Mouse (Mus musculus) hindbrain, embryonic 14.5 days (tissue): ENCODE measurements around the gene Luc7l2. TPM values are rescaled to one million over a fixed set of nuclear protein-coding genes. Genes with fewer than 3 reads are reported as not detected.

Source experiments
- ATAC-seq: fragments of 200-750 bp; cut with Nextera tagmentation; 2 replicates; pipeline ENCODE4 v1.8.0; 2017; ENCODE audit warnings: moderate number of reproducible peaks, mild to moderate bottlenecking, moderate TSS enrichment, moderate library complexity; ENCODE audit not compliant: low FRiP score
- DNase-seq: peaks from one replicate; pipeline ENCODE4 v3.0.0-alpha.2; 2015; ENCODE audit warnings: low spot score
- H3K27ac ChIP-seq: fragments of 300-500 bp; sonication (generic); 2 replicates; pipeline ENCODE4 v1.5.1; 2014; ENCODE audit warnings: mild to moderate bottlenecking, moderate library complexity
- H3K27me3 ChIP-seq: fragments of 300-500 bp; sonication (generic); 2 replicates; pipeline ENCODE4 v1.6.1; 2014; ENCODE audit warnings: mild to moderate bottlenecking, low read length, mixed read lengths; ENCODE audit not compliant: control insufficient read depth, insufficient read depth
- H3K36me3 ChIP-seq: fragments of 300-500 bp; sonication (generic); replicated peaks from 2 replicates; pipeline ENCODE4 v1.6.1; 2014; ENCODE audit not compliant: control insufficient read depth, insufficient read depth
- H3K4me1 ChIP-seq: fragments of 300-500 bp; sonication (generic); replicated peaks from 2 replicates; pipeline ENCODE4 v1.6.1; 2014; ENCODE audit warnings: antibody characterized with exemption, low read length, mixed read lengths; ENCODE audit not compliant: control insufficient read depth, insufficient read depth
- H3K4me2 ChIP-seq: fragments of 300-500 bp; sonication (generic); replicated peaks from 2 replicates; pipeline ENCODE4 v1.6.1; 2014; ENCODE audit warnings: mild to moderate bottlenecking, moderate library complexity
- H3K4me3 ChIP-seq: fragments of 300-500 bp; sonication (generic); replicated peaks from 2 replicates; pipeline ENCODE4 v1.5.1; 2014; ENCODE audit warnings: mild to moderate bottlenecking, low read length
- H3K9ac ChIP-seq: fragments of 300-500 bp; sonication (generic); 2 replicates; pipeline ENCODE4 v1.6.1; 2014
- H3K9me3 ChIP-seq: fragments of 300-500 bp; sonication (generic); 2 replicates; pipeline ENCODE4 v1.6.1; 2016; ENCODE audit warnings: low read length; ENCODE audit not compliant: control insufficient read depth
- WGBS: fragments of 180-500 bp; shearing (Covaris S2); extraction: QIAGEN DNeasy Blood & Tissue Kit; methylation state at CpG from one replicate; pipeline ENCODE4 v1.1.7; 2014; 5-methylcytosine and 5-hydroxymethylcytosine counted together
- polyA plus RNA-seq: library from polyadenylated mRNA; unstranded; fragments of >200 nt; fragmentation: Nextera tagmentation; extraction: Ambion mirVana; gene quantifications from 2 replicates; pipeline ENCODE4 v1.2.1, GENCODE M21; 2014

Gene Luc7l2
- polyA plus RNA-seq, 1 experiment from 2014 or later, result 49.3 TPM

DNA sequence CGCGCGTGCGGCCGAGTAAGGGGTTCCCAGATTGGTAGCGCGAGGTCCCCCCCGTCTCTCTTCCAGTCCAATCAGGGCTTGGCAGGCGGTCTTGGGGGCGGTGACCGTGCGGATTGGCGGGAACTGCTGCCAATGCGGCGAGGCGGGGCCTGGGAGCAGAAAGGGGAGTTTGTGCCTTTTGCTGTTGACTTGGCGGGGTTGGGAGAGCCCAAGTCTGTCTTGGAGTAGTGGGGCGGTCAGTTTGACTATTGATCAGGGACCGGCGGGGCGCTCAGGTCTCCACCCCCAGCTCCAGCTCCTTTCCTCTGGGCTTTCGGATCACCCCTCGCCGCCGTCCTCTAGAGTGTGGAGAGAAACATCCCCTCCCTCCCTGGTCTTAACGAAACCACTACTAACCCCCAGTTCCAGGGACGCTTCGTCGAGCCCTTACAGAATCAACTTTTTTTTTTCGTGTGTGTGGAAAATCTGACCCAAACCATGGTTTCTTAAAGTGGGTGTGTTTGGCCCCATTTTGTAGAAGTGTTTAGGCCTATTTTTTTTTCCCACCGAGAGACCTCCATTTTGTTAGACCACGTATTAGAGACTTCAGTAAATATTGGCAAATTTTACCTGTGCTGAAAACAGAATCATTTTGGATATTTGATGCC is 978 bp downstream of the Luc7l2 start:
- peak overlapping the region; percentile 80 for H3K9ac ChIP-seq
- peak overlapping the region; percentile 99 for H3K27ac ChIP-seq
- H3K4me1 ChIP-seq, result peaks cover 18% of the 10 kb centered on the region
- ATAC-seq (peak; percentile 95), DNase-seq (peak; percentile 96)
- H3K36me3 ChIP-seq, result no peaks in the 10 kb centered on the region
- under 1% methylated on average over 29 of the region's 32 CpGs for WGBS
- H3K4me3 ChIP-seq, result peak overlapping the region; percentile 78
- no peaks in the 10 kb centered on the region for H3K9me3 ChIP-seq
- H3K27me3 ChIP-seq, result no peaks in the 10 kb centered on the region
- H3K4me2 ChIP-seq, result peak overlapping the region; percentile 65

DNA sequence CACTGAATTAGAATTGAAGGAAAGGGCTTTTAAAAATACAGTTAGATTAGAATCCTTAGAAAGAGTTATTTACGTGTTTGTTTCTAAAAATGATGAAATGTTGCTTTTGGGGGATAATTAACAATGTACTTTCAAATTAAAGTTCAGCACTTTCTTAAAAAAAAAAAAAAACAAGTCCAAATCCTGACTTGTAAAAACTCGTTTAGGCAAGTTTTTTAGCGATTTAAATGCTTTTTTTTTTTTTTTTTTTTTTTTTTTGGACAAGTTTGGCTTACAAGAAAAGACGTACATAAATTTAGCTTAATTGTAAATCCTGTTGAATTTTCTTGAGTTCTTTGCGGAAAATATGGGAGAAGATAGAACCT is 1.5 kb downstream of the Luc7l2 start:
- peaks cover 18% of the 10 kb centered on the region for H3K4me1 ChIP-seq
- H3K27me3 ChIP-seq, result no peaks in the 10 kb centered on the region
- H3K27ac ChIP-seq, result no peak overlapping the region
- no peak for DNase-seq
- H3K9me3 ChIP-seq, result no peaks in the 10 kb centered on the region
- H3K4me3 ChIP-seq, result peak overlapping the region; percentile 78
- peak overlapping the region; percentile 80 for H3K9ac ChIP-seq
- 25% methylated on average over 5 of the region's 5 CpGs for WGBS
- peak overlapping the region; percentile 65 for H3K4me2 ChIP-seq
- no peak for ATAC-seq
- no peaks in the 10 kb centered on the region for H3K36me3 ChIP-seq

DNA sequence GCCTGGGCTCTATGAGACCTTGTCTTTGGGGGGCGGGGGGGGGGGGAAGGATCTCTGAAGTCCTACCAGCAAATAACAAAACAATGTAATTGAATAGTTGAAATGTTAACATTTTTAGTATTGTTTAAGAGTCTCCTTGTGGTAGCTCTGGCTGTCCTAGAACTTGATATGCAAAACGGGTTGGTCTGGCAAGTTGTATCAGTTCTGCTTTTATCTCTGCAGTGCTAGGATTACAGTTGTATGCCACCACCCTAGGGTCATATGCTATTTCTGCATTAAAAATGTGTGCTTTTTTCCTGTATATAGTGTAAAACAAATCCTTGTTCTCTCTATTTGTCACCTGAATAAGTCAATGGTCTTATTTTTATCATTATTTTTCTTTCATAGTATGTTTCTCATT is 25.0 kb downstream of the Luc7l2 start:
- no peaks in the 10 kb centered on the region for H3K9me3 ChIP-seq
- H3K27me3 ChIP-seq, result no peaks in the 10 kb centered on the region
- 86% methylated on average over 2 of the region's 2 CpGs for WGBS
- H3K36me3 ChIP-seq, result peaks cover 59% of the 10 kb centered on the region
- DNase-seq (no peak), ATAC-seq (no peak)
- no peak overlapping the region for H3K9ac ChIP-seq
- H3K27ac ChIP-seq, result no peak overlapping the region
- H3K4me3 ChIP-seq, result no peak overlapping the region
- H3K4me2 ChIP-seq, result no peak overlapping the region
- no peaks in the 10 kb centered on the region for H3K4me1 ChIP-seq

DNA sequence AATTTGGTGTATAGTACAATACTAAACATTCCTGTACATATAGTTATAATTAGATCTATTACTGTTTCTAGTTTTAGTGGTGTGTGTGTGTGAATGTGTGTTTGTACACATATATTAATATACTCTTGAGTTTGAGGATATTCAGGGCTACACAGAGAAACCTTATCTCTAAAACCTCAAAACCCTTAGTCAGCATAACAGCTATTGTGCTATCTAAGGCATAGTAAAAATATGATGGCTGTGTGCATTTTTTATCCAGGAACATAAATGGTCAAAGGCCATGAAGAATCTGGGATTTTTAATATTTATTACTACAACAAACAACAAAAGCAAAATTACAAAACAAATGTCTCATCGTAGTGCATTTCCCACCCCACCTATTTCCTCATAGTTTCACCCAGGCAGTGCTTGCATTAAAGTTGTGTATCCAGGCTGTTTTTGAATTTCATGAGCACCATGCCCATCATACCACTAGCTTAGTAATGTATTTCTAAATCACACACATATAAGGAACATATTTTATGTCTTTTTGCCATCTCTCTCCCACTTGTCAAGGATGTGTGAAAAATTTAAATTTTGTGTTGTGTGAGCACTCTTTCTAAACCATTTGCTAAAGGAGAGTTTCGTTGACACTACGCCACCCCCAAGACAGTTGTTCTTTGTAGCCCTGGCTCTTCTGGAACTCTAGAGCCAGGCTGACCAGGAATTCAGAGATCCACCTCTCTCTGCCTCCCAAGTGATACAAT is 29.2 kb downstream of the Luc7l2 start:
- H3K9me3 ChIP-seq, result no peaks in the 10 kb centered on the region
- H3K4me2 ChIP-seq, result no peak overlapping the region
- no peak overlapping the region for H3K4me3 ChIP-seq
- H3K4me1 ChIP-seq, result no peaks in the 10 kb centered on the region
- no peak overlapping the region for H3K9ac ChIP-seq
- 96% methylated on average over 3 of the region's 3 CpGs for WGBS
- DNase-seq, result no peak
- ATAC-seq, result no peak
- no peaks in the 10 kb centered on the region for H3K27me3 ChIP-seq
- H3K36me3 ChIP-seq, result peaks cover 43% of the 10 kb centered on the region
- no peak overlapping the region for H3K27ac ChIP-seq

DNA sequence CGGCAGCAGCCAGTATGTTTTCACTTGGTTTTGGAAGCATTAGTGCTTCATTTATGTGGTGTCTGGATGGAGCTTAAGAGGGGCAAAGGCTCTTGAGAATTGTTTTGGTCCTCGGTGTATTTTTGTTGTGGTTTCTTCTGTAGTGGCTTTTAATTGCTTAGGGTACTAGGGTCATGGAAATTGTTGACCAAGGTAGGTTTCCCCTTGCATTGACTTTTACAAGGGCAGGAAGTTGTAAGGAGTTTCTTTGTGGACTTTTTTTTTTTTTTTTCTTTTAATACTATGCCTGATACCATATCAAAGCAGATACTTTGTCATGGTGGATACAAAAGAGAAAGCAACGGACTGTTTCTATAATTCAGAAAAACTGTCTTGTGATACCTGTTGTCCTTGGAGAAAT is 30.6 kb downstream of the Luc7l2 start:
- DNase-seq (no peak), ATAC-seq (no peak)
- Histone ChIP-seq H3K36me3 (peaks cover 57% of the 10 kb centered on the region), H3K4me1 (no peaks in the 10 kb centered on the region), H3K4me3 (no peak overlapping the region), H3K9ac (no peak overlapping the region), H3K27ac (no peak overlapping the region), H3K4me2 (no peak overlapping the region), H3K9me3 (no peaks in the 10 kb centered on the region), H3K27me3 (no peaks in the 10 kb centered on the region)
- 96% methylated on average over 3 of the region's 3 CpGs for WGBS

DNA sequence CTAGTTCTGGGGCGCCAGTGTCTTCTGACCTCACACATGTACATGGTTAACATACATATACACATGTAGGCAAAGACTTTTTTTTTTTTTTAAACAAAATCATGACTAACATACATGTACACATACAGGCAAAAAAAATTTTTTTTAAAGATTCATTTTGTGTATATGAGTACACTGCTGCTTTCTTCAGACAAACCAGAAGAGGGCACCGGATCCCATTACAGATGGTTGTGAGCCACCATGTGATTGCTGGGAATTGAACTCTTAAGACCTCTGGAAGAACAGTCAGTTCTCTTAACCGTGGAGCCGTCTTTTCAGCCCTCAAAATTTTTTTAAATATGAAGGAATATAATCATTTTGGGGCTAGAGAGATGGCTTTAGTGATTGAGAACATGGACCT is 46.3 kb downstream of the Luc7l2 start:
- DNase-seq (no peak), ATAC-seq (no peak)
- no peaks in the 10 kb centered on the region for H3K27me3 ChIP-seq
- H3K9ac ChIP-seq, result no peak overlapping the region
- H3K27ac ChIP-seq, result no peak overlapping the region
- no peak overlapping the region for H3K4me3 ChIP-seq
- no peaks in the 10 kb centered on the region for H3K9me3 ChIP-seq
- H3K4me1 ChIP-seq, result no peaks in the 10 kb centered on the region
- WGBS, result 91% methylated on average over 4 of the region's 4 CpGs
- no peak overlapping the region for H3K4me2 ChIP-seq
- H3K36me3 ChIP-seq, result peaks cover 70% of the 10 kb centered on the region

DNA sequence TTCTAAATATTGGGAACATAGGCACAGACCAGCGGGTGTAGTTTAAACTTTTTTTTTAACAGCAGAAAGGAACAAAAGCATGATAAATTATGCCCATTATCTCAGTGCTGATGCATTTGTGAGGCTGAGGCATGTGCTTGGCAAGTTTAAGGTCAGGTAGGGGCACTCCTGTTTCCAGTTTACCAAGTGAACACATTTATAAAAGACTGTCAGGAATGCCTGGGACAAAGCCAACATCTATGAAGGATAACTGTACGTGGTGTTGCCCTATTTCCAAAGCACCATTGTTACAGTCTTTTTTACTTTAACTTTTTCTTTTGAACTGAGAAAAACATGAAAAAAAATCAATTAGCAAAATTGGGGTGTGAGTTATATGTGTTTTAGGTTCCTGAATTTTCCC is 58.8 kb downstream of the Luc7l2 start:
- DNase-seq (no peak), ATAC-seq (no peak)
- Histone ChIP-seq H3K27me3 (no peaks in the 10 kb centered on the region), H3K36me3 (peaks cover 47% of the 10 kb centered on the region), H3K9me3 (no peaks in the 10 kb centered on the region), H3K27ac (no peak overlapping the region), H3K4me1 (no peaks in the 10 kb centered on the region), H3K9ac (no peak overlapping the region), H3K4me3 (no peak overlapping the region), H3K4me2 (no peak overlapping the region)
- WGBS, result 75% methylated on average over 2 of the region's 2 CpGs

DNA sequence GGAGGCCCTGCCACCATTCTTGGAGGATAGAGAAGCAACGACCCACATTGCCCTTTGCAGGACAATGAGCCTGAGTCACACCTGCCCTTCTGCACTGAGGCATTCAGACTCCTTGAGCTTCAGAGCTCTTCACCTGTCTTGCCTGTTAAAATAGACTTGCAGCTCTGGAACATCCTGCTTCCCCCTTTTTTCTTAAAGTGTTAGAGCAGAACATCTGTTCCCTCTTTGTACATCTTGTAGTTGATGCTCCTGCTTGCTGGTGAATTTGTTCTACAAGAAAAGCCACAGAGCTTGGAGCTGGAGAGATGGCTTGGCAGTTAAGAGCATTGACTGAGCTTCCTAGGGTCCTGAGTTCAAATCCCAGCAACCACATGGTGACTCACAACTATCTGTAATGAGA is 71.3 kb downstream of the Luc7l2 start:
- H3K36me3 ChIP-seq, result peaks cover 37% of the 10 kb centered on the region
- H3K27ac ChIP-seq, result no peak overlapping the region
- no peak overlapping the region for H3K4me3 ChIP-seq
- ATAC-seq (no peak), DNase-seq (no peak)
- no peak overlapping the region for H3K9ac ChIP-seq
- WGBS, result 97% methylated on average over 1 of the region's 1 CpGs
- no peaks in the 10 kb centered on the region for H3K27me3 ChIP-seq
- no peak overlapping the region for H3K4me2 ChIP-seq
- peaks cover 10% of the 10 kb centered on the region; the same call in 1 of the 2 replicates for H3K9me3 ChIP-seq
- H3K4me1 ChIP-seq, result no peaks in the 10 kb centered on the region

DNA sequence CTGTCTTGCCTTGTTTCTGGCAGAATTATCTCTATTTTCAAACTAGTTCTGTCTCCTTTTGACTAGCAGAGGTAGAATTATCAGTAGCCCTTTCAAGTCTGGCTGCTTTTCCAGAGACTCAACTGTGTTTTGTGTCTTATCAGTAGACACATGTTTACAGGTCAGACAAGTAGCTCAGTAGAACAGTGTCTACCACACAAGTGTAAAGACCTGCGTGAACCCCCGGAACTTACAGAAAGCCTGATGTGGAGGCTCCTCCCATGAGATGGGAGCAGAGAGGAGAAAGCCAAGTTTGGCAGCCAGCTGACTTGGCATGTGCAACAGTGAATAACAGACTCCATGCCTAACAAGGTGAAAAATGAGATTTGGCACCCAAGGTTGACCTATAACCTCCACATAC is 72.3 kb downstream of the Luc7l2 start:
- Histone ChIP-seq H3K9me3 (no peaks in the 10 kb centered on the region), H3K4me1 (no peaks in the 10 kb centered on the region), H3K36me3 (peaks cover 27% of the 10 kb centered on the region), H3K4me2 (no peak overlapping the region), H3K27ac (no peak overlapping the region), H3K4me3 (no peak overlapping the region), H3K27me3 (no peaks in the 10 kb centered on the region), H3K9ac (no peak overlapping the region)
- no peak for DNase-seq
- ATAC-seq, result no peak
- WGBS, result 95% methylated on average over 2 of the region's 2 CpGs
